Mouse (Mus musculus): Measurements from ENCODE around the gene Ugcg.

Ugcg gene

DNA sequence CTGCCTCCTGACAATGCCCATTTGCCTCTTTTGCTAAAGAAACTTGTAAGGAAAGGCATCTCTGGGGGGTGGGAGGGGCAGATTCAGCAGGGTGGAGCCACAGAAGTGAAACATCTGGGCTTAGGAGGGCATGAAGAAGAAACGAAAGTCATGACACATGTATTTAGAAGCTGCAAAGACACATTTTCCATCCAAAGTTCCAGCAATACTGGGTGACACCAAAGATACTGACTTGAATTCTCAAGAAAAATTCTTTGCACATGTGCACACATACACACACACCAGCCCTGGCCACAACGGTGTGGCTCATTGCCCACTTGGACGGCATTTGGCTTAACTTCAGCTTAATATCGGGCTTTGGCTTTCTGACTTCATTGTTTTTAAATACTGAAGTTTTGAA, 35.8 kb downstream of the Ugcg start:
- DNase-seq (ENCODE audit: extremely low spot score) = no peak

DNA sequence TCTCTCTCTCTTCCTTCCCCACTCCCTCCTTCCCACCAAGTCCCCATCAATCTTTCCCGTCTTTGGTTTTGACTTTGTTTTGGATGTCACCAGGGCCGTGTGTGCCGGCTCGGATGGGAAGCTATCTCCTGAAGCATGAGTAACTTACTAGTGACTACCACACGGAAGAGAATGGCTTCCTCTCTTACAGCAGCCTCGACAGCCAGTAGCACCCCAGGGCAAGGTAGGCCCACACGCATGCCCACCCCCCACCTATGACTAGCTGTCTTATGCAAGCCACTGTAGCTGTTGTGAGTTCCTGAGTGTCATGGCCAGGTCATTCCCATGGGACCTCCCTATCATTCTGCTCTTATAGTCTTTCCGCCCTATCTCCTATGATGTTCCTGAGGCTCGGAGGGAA, 38.0 kb downstream of the Ugcg start:
- no peak for DNase-seq (ENCODE audit: extremely low spot score)

DNA sequence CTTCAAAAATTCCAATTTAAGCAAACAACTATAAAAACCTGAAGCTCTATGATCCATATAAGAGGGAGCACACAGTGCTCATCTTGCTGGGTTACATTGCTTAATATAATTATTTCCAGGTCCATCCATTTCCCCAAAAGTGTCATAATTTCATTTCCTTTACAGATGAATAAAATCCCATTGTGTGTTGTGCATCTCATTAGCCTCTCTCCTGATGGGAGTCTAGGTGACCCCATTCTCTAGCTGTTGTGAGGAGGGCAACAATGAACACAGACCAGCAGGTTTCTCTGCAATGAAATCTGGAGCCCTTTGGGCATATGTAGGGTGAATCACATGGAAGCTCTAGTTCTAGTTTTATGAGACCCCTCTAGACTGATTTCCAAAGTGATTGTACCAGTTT, 39.9 kb downstream of the Ugcg start:
- no peak for DNase-seq (ENCODE audit: extremely low spot score)

DNA sequence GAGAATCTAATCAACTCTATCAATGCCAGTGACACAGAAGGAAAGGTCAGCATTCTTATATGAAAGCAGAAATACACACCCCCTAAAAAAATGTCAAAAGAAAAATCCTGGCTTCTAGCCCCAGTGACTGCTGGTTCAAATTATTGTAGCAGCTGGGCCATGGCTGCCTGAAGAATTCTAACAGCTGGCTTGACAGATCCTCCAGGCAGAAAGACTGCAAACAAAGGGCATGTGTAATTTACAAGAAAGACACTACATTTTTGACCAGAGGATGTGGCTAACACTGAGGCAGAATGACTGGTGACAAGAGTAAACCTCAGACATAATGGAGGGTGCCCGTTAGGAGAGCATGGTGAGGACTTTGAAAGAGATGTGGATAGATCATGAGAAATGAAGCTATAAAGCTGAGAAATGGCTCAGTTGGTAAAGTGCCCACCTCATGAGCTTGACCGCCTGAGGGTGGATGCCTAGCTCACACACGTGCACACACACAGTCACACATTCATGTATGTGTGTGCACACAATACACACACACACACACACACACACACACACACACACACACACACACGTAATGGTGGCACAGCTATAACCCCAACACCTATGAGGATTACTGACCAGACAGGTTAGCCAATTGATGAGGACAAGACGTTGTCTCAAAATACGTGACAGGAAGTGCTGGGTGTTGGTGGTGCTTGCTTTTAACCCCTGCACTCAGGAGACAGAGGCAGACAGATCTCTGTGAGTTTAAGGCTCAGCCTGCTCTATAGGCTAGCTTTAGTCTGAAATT, 42.4 kb downstream of the Ugcg start:
- DNase-seq (ENCODE audit: extremely low spot score) = no peak

DNA sequence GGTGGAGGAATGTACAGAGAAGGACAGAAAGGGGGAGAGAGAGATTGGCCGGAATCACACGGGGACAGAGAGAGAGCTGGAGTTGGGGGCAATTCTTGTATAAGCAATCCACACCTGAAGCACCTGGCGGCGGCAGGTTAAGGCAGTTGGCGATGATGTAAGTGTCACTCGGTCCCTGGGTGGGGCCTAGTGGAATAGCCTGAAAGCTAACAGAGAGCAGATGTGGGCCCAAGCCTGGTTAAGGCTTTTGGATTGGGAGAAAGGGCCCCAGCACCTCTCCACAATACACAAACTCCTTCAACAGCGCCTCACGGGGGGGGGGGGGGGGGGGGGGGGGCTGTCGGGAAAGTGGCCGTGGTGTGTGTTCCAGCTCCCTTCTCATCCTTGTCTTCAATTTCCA, 45.0 kb downstream of the Ugcg start:
- DNase-seq (ENCODE audit: extremely low spot score) = no peak

DNA sequence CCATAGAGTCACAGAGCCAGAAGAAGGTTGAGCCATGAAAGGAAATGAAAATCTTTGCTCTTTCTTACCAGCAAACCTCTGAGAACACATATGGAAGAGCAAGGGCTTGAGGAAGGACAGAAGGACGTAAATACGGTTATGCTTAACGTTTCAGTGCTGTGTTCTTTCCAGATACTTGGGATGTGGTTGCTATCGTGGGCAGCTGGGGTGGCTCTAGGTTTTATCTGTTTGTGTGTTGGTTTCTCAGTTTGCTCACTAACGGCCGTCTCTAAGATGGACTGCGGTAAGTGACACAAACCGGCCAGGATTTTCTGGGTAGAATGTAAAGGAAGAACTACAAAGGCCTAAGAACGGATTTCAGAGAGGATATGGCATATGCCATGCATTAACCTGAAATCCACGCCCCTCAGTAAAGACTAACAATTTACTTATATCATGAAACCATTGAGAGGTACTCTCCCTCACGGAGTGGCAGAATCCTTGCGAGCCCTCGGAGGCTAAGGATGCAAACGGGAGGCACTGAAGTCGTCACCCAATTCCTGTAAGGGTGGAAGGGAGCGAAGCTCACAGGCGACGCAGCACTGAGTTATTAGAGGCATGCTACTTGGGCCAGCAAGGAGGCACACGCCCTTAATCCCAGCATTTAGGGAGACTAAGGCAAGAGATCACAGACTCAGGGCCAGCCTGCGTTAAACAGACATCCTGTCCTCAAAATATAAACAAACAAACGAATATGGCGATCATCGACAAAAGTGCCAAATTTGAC, 45.6 kb downstream of the Ugcg start:
- DNase-seq (ENCODE audit: extremely low spot score) = no peak

DNA sequence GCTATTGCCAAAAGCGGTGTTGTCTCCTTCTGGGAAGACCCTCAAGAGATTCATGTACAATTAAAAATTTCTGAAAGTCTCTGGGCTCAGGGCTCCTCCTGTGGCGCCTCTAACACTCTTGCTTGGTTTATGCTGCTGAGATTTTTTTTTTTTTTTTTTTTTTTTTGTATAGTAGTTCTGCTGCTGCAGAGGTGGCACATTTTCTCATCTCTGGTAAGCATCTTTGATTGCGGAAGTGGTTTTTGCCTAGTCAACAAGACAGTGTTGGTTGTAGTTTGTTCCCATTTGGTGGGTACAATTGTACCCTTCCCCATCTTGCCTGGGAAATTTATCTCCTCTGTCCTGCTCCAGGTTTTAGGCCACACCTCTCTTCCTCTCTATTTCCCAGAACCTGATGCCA, 47.3 kb downstream of the Ugcg start:
- DNase-seq (ENCODE audit: extremely low spot score) = no peak

DNA sequence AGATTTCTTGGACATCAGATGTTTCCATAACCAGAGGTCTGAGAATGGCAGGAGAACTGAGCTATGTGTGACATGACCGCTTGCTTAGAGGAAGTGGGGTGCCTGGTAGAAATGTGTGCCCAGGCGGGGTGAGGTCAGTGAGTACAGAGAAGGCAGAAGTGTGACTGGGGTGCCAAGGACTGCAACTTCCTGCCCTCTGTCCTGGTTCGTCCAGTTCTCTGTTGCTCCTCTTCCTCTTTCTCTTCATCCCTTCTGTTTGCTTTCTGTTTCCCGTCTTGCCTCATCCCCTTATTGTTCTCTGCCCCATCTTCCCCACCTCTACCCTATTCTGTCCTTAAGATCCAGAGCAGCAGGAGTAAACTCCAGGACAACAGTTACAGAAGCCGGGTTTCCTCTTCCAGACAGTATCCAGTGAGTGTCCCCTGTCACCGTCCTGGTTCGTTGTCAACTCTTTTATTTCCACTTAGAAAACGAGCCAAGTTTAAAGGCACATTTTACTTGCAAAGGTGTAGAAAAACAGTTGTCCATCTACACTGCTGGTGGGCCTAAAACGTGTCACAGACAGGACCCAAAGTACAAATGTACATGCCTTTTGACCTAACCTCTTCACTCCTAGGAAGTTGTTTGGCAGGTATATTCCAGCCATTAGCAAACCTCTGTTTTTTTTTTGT, 49.7 kb downstream of the Ugcg start:
- no peak for DNase-seq (ENCODE audit: extremely low spot score)

DNA sequence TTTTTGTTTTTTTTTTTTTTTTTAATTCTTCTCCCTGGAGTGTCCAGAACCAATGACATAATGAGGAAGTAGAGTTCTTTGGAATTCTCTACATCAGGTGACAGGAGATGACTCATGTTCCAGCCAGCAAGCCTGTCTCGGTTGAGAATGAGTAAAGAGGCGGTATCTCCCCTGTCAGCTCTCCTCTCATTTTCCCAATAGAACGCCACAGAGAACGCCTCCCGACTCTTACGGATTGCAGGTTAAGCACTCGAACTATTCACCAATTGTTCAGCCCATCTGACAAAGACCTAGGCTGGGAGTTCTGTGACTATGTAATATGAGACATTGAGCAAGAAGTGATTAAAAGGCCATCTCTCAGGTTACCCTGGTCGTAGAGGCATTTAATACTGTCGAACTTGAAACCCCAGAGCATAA, 50.3 kb downstream of the Ugcg start:
- DNase-seq (ENCODE audit: extremely low spot score) = peak; percentile 7

DNA sequence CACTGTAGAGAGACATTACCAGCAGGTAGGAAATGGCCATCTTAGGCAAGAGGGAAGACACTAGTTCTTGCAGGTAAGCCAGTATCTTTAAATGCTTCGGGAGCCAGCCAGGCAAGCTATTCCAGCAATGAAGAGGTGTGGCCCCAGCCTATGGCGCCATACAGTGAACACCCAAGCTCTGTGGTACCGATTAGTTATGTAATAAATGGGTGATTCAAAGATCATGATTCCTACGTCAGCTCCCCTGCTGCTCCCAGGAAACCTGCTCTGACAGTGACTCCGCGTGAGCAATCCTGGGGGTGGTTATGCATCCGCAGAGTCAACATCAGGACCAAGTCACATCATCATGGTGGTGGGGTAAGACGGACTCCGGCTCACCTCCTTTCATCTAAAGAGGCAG, 51.1 kb downstream of the Ugcg start:
- DNase-seq (ENCODE audit: extremely low spot score) = no peak

DNA sequence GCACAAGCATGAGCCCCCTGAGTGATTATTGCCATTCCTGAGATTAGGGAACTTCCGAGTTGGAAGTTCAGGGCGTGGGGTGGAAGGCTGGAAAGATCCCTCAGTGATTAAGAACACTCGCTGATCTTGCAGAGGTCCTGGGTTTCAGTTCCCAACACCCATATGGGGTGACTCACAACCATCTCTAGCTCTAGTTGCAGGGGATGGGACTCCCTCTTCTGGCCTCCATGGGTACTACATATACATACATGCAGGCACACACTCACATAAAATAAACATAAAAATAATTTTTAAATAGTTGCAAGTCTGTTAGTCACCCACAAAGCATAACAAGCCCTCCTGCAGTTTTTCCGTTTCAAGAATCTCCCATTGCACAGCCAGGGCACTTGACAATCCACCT, 52.0 kb downstream of the Ugcg start:
- DNase-seq (ENCODE audit: extremely low spot score) = no peak

DNA sequence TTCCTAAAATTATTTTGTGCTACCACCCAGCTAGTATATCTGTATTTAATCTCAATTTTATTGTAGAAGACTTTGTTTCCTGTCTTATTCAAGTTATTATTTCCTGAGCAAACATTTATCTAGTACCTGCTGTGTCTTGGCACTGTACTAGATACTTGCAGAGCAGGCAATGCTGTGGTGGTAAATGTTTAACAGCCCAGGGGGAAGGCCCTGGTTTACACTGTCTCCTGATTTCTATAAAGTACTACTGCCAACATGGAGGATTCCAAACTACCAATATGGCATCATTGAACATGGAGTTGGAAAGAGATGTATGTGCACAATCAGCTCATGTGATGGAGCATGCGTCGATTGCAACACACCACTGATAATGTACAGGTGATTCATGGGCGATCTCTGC, 53.2 kb downstream of the Ugcg start:
- no peak for DNase-seq (ENCODE audit: extremely low spot score)

DNA sequence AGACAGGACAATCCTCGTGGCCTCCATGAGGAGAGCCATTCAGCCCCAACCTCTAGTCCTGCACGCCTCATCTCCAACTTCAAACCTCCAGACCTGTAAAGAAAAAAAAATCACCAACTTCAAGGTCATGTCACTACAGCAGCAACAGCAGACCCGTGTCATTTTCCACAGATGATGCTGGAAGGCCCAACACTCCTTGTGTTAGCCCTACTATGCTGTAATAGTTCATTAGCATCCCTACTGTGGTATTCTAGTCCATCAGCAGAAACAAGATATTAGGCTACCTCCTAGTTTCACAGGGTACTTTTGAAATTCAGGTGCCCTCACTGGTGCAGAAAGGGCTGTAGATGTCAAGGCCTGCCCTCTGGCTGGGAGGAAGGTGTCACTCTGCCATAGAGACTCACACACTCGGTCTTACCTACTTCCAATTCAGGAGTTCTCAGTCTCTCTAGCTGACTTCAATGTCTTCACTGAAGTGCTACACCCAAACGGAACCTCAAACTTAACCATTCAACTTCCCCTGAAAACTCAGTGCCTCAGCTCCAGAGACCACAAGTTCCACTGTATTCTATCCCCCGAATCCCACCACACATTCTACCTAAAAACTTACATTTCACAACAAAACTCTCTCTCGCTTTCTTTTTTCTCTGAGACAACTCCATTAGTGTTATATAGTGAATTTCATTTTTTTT, 54.9 kb downstream of the Ugcg start:
- DNase-seq (ENCODE audit: extremely low spot score) = no peak

DNA sequence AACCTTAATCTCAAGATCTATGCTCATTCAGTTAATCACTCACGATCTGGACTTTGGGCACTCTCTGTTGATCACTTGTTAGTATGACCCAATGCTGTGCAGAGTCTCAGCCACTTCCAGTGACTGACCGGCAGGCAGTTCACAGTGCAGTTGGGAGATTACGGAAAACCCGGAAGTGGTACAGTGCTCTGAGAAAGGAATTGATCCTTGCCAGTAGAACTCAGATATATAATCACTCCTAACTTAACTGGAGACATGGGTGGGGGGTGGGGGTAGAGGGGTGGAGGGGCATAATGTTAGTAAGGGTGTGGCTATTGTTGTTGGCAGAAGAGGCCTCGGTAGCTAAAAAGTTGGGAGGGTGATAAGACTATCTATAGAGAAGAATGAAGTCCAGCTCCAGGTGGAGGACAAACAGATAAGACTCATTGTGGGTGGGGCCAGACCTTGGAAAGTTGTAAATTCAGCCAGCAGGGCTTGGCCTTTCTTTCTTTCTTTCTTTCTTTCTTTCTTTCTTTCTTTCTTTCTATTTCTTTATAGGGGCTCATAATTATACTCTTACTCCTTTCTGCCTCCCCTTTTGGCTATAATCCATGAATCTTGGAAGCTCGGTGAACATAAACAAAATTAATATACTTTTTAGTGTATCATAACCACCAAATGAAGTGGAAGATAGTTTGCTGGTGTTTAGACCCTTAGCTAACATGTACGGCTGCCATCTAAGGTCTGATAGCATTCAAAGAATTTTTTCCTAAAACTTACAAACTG, 55.9 kb downstream of the Ugcg start:
- DNase-seq (ENCODE audit: extremely low spot score) = no peak

DNA sequence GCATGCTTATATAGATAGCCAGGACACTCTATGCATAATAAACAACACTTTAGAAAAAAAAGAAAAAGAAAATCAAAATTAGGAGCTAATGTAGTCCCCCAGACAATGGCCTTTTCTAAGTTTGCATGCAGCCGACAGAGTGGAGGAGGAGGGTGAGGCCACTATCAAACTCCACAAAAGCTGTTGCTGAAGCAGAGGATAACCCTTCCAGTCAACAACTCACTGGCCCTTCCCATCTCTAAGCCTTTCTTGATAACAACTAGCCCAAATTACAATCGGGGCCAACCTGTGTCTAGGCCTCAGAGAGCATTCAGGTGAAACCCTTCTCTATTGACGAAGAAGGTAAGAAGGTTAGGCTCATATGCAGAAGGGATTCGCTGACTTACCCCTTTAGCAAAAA, 56.7 kb downstream of the Ugcg start:
- no peak for DNase-seq (ENCODE audit: extremely low spot score)

DNA sequence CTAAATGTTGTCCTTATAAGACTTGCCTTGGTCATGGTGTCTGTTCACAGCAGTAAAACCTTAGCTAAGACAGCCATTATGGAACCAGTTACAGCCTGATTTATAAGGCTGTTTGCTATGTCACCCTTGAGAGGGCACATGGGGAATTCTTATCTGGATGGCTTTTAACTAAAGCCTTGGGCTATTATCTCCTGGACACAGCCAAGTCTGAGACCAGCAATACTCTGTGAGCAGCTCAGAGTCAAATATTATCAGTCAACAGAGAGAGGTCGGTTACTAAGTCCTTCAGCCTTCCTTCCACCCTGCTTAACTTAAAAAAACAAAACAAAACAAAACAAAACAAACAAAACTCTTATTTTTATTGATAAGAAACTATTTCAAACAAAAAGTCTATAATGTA, 58.5 kb downstream of the Ugcg start:
- DNase-seq (ENCODE audit: extremely low spot score) = no peak

DNA sequence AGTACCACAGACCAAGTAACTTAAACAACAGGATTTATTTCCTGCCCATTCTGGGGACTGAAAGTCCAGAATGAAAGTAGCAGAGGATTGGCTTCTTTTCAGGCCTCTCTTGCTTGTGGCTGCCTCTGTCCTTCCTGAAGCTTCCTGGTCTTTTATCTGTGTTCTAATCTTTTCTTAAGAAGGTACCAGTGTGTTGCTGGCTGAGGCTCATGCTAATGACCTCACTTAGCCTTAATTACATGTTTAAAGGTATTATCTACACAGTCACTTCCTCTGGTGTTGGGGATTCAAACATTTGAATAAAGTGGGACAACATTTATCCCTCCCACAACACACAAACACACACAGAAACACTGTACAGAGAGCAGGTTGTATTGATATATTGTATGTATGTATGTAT, 59.0 kb downstream of the Ugcg start:
- DNase-seq (ENCODE audit: extremely low spot score) = no peak

DNA sequence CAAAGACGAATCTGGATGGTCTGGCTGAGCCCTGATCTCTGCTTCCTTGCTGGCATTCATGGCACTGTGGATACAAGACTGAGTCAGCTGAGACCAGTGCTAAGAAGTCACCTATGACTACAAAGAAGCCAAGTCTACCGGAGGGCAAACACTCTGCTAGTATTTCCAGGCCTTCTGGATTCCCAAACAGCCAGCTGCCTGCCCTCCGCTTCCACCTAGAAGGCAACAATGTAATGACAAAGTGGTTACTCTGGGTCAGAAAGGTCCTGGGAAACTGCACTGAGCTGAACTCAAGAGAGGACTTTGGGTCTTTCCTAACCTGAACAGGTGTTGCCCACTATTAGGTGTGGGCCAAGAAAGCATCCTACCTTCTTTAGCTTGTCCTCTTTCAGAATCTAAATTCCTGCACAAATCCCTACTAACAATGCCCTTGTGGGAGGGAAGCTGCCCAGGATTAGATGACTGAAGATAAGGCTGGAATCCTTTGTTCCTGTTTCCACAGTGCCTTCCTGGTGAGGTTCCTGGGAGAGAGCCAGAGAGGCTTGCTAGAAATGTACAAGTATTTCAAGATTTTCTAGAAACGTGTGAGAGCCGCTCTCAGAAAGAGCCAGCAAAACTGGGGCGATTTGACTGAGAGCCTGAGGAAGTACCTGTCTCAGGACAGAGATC, 63.5 kb downstream of the Ugcg start:
- no peak for DNase-seq (ENCODE audit: extremely low spot score)

DNA sequence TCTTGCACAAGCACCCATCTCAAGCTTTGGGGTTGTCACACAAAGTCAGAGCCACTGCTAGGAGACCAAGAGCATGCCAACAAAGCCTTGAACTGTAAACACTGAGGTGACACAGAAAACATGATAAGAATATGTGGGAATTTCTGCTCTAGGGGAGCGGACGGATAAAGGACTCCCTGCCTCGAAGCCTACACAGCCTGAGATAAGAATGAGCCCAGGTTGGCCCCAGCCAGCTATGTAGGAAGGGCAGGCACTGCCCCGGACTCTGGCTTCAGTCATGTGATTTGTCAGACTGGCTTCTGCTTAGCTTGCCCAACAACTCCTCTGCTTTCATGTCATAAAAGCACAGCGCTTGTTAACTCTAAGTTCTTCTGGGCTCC, 64.0 kb downstream of the Ugcg start:
- no peak for DNase-seq (ENCODE audit: extremely low spot score)

DNA sequence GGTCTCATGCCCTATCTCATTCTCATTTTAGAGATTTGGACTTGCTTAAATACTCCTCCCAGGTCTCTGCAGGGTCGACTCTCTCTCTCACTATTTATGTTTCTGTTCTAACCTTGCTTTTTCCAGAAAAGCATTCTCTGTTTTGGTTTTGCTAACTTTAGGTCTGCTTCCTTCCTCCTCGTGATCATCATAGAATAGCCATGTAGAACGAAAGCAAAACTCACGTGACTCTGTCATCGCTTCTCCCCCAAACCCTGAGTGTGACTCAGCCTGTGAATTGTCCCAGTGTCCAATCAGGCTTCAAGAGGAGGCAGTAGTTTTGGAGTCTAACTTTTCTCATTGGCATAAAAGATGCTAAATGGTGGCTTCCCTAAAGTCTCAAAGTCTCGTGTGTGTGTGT, 65.3 kb downstream of the Ugcg start:
- no peak for DNase-seq (ENCODE audit: extremely low spot score)

DNA sequence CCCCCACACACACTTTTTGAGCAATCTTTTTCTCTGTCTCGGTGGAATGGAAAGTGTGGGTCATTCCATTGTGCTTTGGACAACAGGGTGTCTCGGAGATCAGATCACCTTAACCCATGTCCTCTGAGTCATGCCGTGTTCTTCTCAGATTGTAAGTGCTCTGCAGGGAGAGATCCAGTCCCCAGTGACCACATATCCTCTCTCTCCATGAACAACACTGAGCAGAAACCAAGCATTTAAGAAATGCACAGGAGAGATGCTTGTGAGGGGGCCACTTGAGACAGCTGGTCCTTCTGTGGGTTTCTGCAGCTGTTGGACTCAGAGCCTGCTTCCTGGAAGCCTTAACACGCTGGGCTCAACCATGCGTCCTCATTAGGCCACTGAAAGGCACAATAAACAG, 66.9 kb downstream of the Ugcg start:
- no peak for DNase-seq (ENCODE audit: extremely low spot score)
